Mouse (Mus musculus) cerebellum, adult 11 months (tissue): ENCODE measurements at regions not wholly inside any gene's neighbourhood (a gene's known extent, or its start where the extent isn't known, plus 50 kb on each side); places are given as distances from the start of the nearest gene placed in this dataset.

Experiments
- DNase-seq: peaks from one replicate; pipeline ENCODE4 v3.0.0; 2022

DNA sequence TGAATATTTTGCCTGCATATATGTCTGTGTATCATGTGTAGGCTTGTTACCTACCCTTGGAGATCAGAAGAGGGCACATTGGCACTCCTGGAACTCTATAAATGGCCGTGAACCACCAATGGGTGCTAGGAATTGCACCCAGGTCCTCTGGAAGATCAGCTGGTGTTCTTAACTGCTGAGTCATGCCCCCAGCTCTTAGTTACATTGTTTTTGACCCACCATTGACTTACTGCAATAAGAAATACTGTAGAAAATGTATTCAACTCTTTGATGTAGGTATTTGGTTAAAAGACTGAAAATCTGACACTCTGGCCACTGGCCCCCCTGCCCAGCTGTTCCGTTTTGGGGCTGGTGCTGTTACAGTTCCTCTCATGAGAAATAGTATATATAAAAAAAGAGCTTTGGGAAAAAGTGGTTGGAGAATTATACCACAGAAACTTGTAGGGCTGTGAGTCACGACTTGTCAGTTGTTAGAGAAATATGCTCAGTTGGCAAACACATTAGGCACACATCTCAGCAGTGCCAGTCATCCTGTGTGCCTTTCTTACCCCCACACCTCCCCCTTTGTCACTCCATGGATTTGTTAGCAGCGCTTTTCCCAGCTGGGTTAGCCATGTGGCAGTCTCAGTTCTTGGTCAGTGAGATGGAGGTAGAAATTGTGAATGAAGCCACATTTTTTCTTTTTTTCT lies 58.4 kb upstream of the Arhgap32 start:
- DNase-seq = no peak

DNA sequence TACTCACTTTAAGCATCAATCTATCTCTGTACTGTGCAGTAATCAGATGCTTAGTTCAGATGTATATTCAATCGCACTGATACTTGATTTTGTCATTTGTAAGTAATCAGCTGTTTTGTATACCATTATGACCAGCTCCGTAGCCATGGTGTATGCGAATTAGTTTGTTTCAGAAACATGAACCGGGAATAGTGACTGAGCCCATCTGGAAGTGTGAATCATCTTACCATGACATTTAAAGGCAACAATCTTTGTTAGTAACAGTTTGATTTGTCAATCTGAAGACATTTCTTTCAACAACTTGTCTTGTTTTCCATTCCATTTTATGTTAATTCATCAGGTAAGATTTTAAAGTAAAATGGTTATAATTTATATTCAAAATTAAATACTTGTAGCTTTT lies 53.2 kb upstream of the Arhgap32 start:
- DNase-seq = no peak

DNA sequence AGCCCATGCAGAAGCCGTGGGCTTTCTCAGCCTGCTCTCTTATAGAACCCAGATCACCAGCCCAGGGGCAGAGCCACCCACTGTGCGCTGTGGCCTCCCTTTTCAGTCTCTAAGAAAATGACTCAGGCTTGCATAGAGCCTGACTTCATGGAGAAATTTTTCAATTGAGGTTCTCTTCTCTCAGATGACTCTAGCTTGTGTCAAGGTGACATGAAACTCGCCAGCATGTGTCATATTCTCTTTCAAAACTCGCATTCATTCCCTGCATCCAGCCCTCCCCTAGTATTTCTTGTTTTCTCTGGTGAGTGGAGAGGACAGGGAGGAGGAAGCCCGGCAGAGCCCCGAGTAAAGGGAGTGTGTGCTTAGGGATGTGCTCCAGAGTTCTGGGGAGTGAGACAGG lies 52.4 kb upstream of the Arhgap32 start:
- DNase-seq = no peak

- no peak for DNase-seq
Measured at GRCm38 (mm10) chr9:32064007-32064550, 51.9 kb upstream of the Arhgap32 start.
